Mouse (Mus musculus) urinary bladder, adult 18-20 months (tissue): ENCODE data around the gene Sfxn1.

Experiments
- DNase-seq, 2 experiments: peaks; one replicate each; pipeline ENCODE4 v3.0.0; 2022; ENCODE audit warnings: low spot score in 2 of 2, mixed read lengths in 2 of 2

Sfxn1 gene

GRCm38 (mm10) chr13:54076762-54077460, 5.2 kb downstream of the Sfxn1 start:
- no peak for DNase-seq

- DNase-seq: no peak
Observed at GRCm38 (mm10) chr13:54077470-54078174, 6.0 kb downstream of the Sfxn1 start.

- DNase-seq: peak in 1 of 2 experiments; percentile 10
Observed at GRCm38 (mm10) chr13:54079782-54080759, 8.4 kb downstream of the Sfxn1 start.

- no peak for DNase-seq
Observed at GRCm38 (mm10) chr13:54080785-54081184, 9.1 kb downstream of the Sfxn1 start.

GRCm38 (mm10) chr13:54082946-54083345, 11.3 kb downstream of the Sfxn1 start:
- no peak for DNase-seq

- DNase-seq: no peak
Observed at GRCm38 (mm10) chr13:54084178-54084577, 12.5 kb downstream of the Sfxn1 start.

GRCm38 (mm10) chr13:54084826-54085225, 13.2 kb downstream of the Sfxn1 start:
- DNase-seq: no peak

- no peak for DNase-seq
Observed at GRCm38 (mm10) chr13:54085266-54085665, 13.6 kb downstream of the Sfxn1 start.

- DNase-seq: no peak
Observed at GRCm38 (mm10) chr13:54091719-54092118, 20.1 kb downstream of the Sfxn1 start.

- no peak for DNase-seq
Observed at GRCm38 (mm10) chr13:54094349-54094748, 22.7 kb downstream of the Sfxn1 start.

- DNase-seq: no peak
Observed at GRCm38 (mm10) chr13:54094963-54095362, 23.3 kb downstream of the Sfxn1 start.

GRCm38 (mm10) chr13:54095721-54096120, 24.1 kb downstream of the Sfxn1 start:
- DNase-seq: no peak

- DNase-seq: no peak
Observed at GRCm38 (mm10) chr13:54097227-54097626, 25.6 kb downstream of the Sfxn1 start.

- no peak for DNase-seq
Observed at GRCm38 (mm10) chr13:54097797-54098196, 26.1 kb downstream of the Sfxn1 start.

- peak; percentile 8 to 53 for DNase-seq
Observed at GRCm38 (mm10) chr13:54101031-54101820, 29.6 kb downstream of the Sfxn1 start.

GRCm38 (mm10) chr13:54102061-54102460, 30.4 kb downstream of the Sfxn1 start:
- DNase-seq: no peak

- no peak for DNase-seq
Observed at GRCm38 (mm10) chr13:54103271-54103670, 31.6 kb downstream of the Sfxn1 start.

- no peak for DNase-seq
Observed at GRCm38 (mm10) chr13:54103866-54104265, 32.2 kb downstream of the Sfxn1 start.

- peak; percentile 52 to 65 for DNase-seq
Observed at GRCm38 (mm10) chr13:54113819-54114550, 42.3 kb downstream of the Sfxn1 start.

- no peak for DNase-seq
Observed at GRCm38 (mm10) chr13:54114931-54115330, 43.3 kb downstream of the Sfxn1 start.

GRCm38 (mm10) chr13:54115779-54116178, 44.1 kb downstream of the Sfxn1 start:
- no peak for DNase-seq
